Mouse (Mus musculus) megakaryocyte, adult 5-6 weeks (primary cell): ENCODE data around the gene Xylt1. TPM values are rescaled to one million over a fixed set of nuclear protein-coding genes. Genes with fewer than 3 reads are reported as not detected.
A peak's percentile ranks its signal among the peaks of the same experiment; 100 is the strongest.

Experiments used
- ATAC-seq: 2 replicates; pipeline ENCODE4 v1.8.0; 2016; ENCODE audit warnings: mild to moderate bottlenecking, inconsistent platforms; ENCODE audit not compliant: poor library complexity, severe bottlenecking
- total RNA-seq, 2 experiments: library from RNA; stranded (forward) in 1 of 2; stranded (reverse) in 1 of 2; fragments of 153-499, 151-499 nt in 1 of 2; fragments of 221-1000, 200-1000 nt in 1 of 2; gene quantifications; 2 replicates each; pipeline versions ENCODE4 v1.2.3 to v1.2.4; 2015 to 2017

Gene Xylt1
- total RNA-seq, 2 experiments from 2014 or later: 13.7 to 26.8 TPM

GRCm38 (mm10) chr7:117475106-117475505 lies 94.3 kb downstream of the Xylt1 start:
- ATAC-seq: no peak

- no peak for ATAC-seq
Measured at GRCm38 (mm10) chr7:117478937-117479336, 98.2 kb downstream of the Xylt1 start.

- ATAC-seq: peak; percentile 26; the same call in 1 of the 2 replicates
Measured at GRCm38 (mm10) chr7:117480831-117481230, 100.1 kb downstream of the Xylt1 start.

GRCm38 (mm10) chr7:117481404-117481803 lies 100.6 kb downstream of the Xylt1 start:
- peak; percentile 61 for ATAC-seq

- ATAC-seq: peak; percentile 13
Measured at GRCm38 (mm10) chr7:117482701-117483100, 101.9 kb downstream of the Xylt1 start.

- no peak for ATAC-seq
Measured at GRCm38 (mm10) chr7:117484589-117484988, 103.8 kb downstream of the Xylt1 start.

- ATAC-seq: peak; percentile 27
Measured at GRCm38 (mm10) chr7:117484989-117485536, 104.3 kb downstream of the Xylt1 start.

- peak; percentile 61 for ATAC-seq
Measured at GRCm38 (mm10) chr7:117486425-117487172, 105.8 kb downstream of the Xylt1 start.

- no peak for ATAC-seq
Measured at GRCm38 (mm10) chr7:117487173-117487490, 106.4 kb downstream of the Xylt1 start.

GRCm38 (mm10) chr7:117489973-117490372 lies 109.2 kb downstream of the Xylt1 start:
- no peak for ATAC-seq

- no peak for ATAC-seq
Measured at GRCm38 (mm10) chr7:117490500-117491205, 109.9 kb downstream of the Xylt1 start.

GRCm38 (mm10) chr7:117491495-117491894 lies 110.7 kb downstream of the Xylt1 start:
- ATAC-seq: no peak

- ATAC-seq: no peak
Measured at GRCm38 (mm10) chr7:117494210-117494609, 113.4 kb downstream of the Xylt1 start.

GRCm38 (mm10) chr7:117494618-117495310 lies 114.0 kb downstream of the Xylt1 start:
- peak; percentile 83 for ATAC-seq

- ATAC-seq: no peak
Measured at GRCm38 (mm10) chr7:117495751-117496150, 115.0 kb downstream of the Xylt1 start.

GRCm38 (mm10) chr7:117498173-117498572 lies 117.4 kb downstream of the Xylt1 start:
- ATAC-seq: no peak

- no peak for ATAC-seq
Measured at GRCm38 (mm10) chr7:117501355-117502181, 120.8 kb downstream of the Xylt1 start.

- ATAC-seq: no peak
Measured at GRCm38 (mm10) chr7:117502415-117502814, 121.6 kb downstream of the Xylt1 start.

GRCm38 (mm10) chr7:117503714-117504113 lies 122.9 kb downstream of the Xylt1 start:
- no peak for ATAC-seq

GRCm38 (mm10) chr7:117505791-117506190 lies 125.0 kb downstream of the Xylt1 start:
- no peak for ATAC-seq
